Mouse (Mus musculus) kidney, postnatal 10 days (tissue): ENCODE data around the gene Becn1.
"Not testable (repeated sequence)": the region's sequence is repeated elsewhere in the genome, so short reads cannot be mapped to it uniquely, and the experiment has no call there.

ENCODE experiments used
- DNase-seq: peaks from one replicate; pipeline ENCODE4 v3.0.0; 2021; ENCODE audit warnings: mixed read lengths

Gene Becn1

GRCm38 (mm10) chr11:101302004-101302798 is at the start of gene Becn1:
Gene Becn1 (minus strand): TSS chr11:101302286.
- peak; percentile 100 for DNase-seq

GRCm38 (mm10) chr11:101351721-101352111 is 49.6 kb upstream of the Becn1 start:
- DNase-seq, result no peak

GRCm38 (mm10) chr11:101351100-101351720 is 49.1 kb upstream of the Becn1 start:
- no peak for DNase-seq

GRCm38 (mm10) chr11:101349216-101349615 is 47.1 kb upstream of the Becn1 start:
- no peak for DNase-seq

GRCm38 (mm10) chr11:101348774-101349173 is 46.7 kb upstream of the Becn1 start:
- DNase-seq, result no peak

GRCm38 (mm10) chr11:101347083-101347775 is 45.1 kb upstream of the Becn1 start:
- DNase-seq, result no peak

- no peak for DNase-seq
Observed at GRCm38 (mm10) chr11:101338123-101338760, 36.2 kb upstream of the Becn1 start.

GRCm38 (mm10) chr11:101335685-101336084 is 33.6 kb upstream of the Becn1 start:
- DNase-seq, result peak; percentile 54

GRCm38 (mm10) chr11:101334516-101334915 is 32.4 kb upstream of the Becn1 start:
- DNase-seq, result no peak

GRCm38 (mm10) chr11:101334023-101334422 is 31.9 kb upstream of the Becn1 start:
- DNase-seq, result no peak

- DNase-seq, result no peak
Observed at GRCm38 (mm10) chr11:101332537-101332936, 30.5 kb upstream of the Becn1 start.

GRCm38 (mm10) chr11:101330961-101331360 is 28.9 kb upstream of the Becn1 start:
- DNase-seq, result not testable (repeated sequence)

GRCm38 (mm10) chr11:101330371-101330924 is 28.4 kb upstream of the Becn1 start, which contains the start of gene Aoc3:
Gene Aoc3 (plus strand): TSS chr11:101330605.
- DNase-seq, result peak; percentile 54

GRCm38 (mm10) chr11:101328941-101329635 is 27.0 kb upstream of the Becn1 start:
- DNase-seq, result peak; percentile 56

- no peak for DNase-seq
Observed at GRCm38 (mm10) chr11:101327311-101327710, 25.2 kb upstream of the Becn1 start.

- DNase-seq, result no peak
Observed at GRCm38 (mm10) chr11:101326147-101326546, 24.1 kb upstream of the Becn1 start.

GRCm38 (mm10) chr11:101325201-101325600 is 23.1 kb upstream of the Becn1 start:
- not testable (repeated sequence) for DNase-seq

GRCm38 (mm10) chr11:101324763-101325162 is 22.7 kb upstream of the Becn1 start, which contains the start of gene Aoc2:
Gene Aoc2 (plus strand): TSS chr11:101325063.
- DNase-seq, result no peak

GRCm38 (mm10) chr11:101323609-101324008 is 21.5 kb upstream of the Becn1 start:
- DNase-seq, result peak; percentile 90

GRCm38 (mm10) chr11:101316501-101316917 is 14.4 kb upstream of the Becn1 start:
- DNase-seq, result peak; percentile 48

- peak; percentile 96 for DNase-seq
Observed at GRCm38 (mm10) chr11:101315665-101316500, 13.8 kb upstream of the Becn1 start, which contains the start of gene Psme3. Gene Psme3 (plus strand): TSS chr11:101316213.
